Mouse (Mus musculus) gastrocnemius, postnatal 4 days (tissue): ENCODE measurements around the gene Ppp1r12c. TPM values are rescaled to one million over a fixed set of nuclear protein-coding genes. Genes with fewer than 3 reads are reported as not detected.
A peak's percentile ranks its signal among the peaks of the same experiment; 100 is the strongest.

ENCODE experiments used
- DNase-seq, 2 experiments: peaks; one replicate each; pipeline ENCODE4 v3.0.0; 2021 to 2022; ENCODE audit warnings: low spot score in 2 of 2, mixed read lengths in 2 of 2
- microRNA-seq: library from miRNA; unstranded; fragments of <30 nt; microRNA quantifications from one replicate; pipeline ENCODE4 v1.2.0, GENCODE M21; 2021
- total RNA-seq, 2 experiments: library from RNA; stranded (reverse); gene quantifications; 2 replicates each; pipeline ENCODE4 v1.2.3; 2021

Gene Ppp1r12c
- total RNA-seq, 2 experiments from 2014 or later: 63.9 to 81.6 TPM

GRCm38 (mm10) chr7:4440549-4440948 is 60.9 kb downstream of the Ppp1r12c start:
- DNase-seq: no peak

GRCm38 (mm10) chr7:4437721-4438120 is 63.8 kb downstream of the Ppp1r12c start:
- no peak for DNase-seq

- no peak for DNase-seq
Observed at GRCm38 (mm10) chr7:4432026-4432425, 69.5 kb downstream of the Ppp1r12c start.

GRCm38 (mm10) chr7:4431548-4431947 is 69.9 kb downstream of the Ppp1r12c start:
- peak; percentile 44 to 59 for DNase-seq

Small RNA genes within 50 kb of the gene (microRNA-seq; reads per million reads assigned to microRNA genes)
- gene Gm24605: not detected

Other genes starting within 250 kb of the Ppp1r12c start
- not detected for gene Ncr1, start 164.0 kb downstream of the Ppp1r12c start, total RNA-seq
- gene Gp6, start 103.9 kb downstream of the Ppp1r12c start, total RNA-seq: not detected
- 10 to 100 TPM; 18.0 to 20.7 TPM for gene Rdh13, start 56.0 kb downstream of the Ppp1r12c start, total RNA-seq
- gene Eps8l1, start 41.0 kb downstream of the Ppp1r12c start, total RNA-seq: 1 to 10 TPM; 2.4 to 5.1 TPM
- 100 to 1,000 TPM; 466 to 479 TPM for gene Tnnt1, start 14.7 kb upstream of the Ppp1r12c start, total RNA-seq
- 1 to 10 TPM; 1.7 to 3.0 TPM for gene Tnni3, start 22.5 kb upstream of the Ppp1r12c start, total RNA-seq
- under 1 TPM; 0.26 to 0.44 TPM for gene Dnaaf3, start 30.8 kb upstream of the Ppp1r12c start, total RNA-seq
- gene Syt5, start 45.9 kb upstream of the Ppp1r12c start, total RNA-seq: under 1 TPM in 1 of 2 experiments, not detected in 1; 0.25 TPM
- gene Ptprh, start 102.4 kb upstream of the Ppp1r12c start, total RNA-seq: not detected
- 1 to 10 TPM; 7.0 to 7.8 TPM for gene Tmem86b, start 129.7 kb upstream of the Ppp1r12c start, total RNA-seq
- gene Ppp6r1, start 157.3 kb upstream of the Ppp1r12c start, total RNA-seq: 10 to 100 TPM; 72.0 to 76.5 TPM
- gene Hspbp1, start 183.4 kb upstream of the Ppp1r12c start, total RNA-seq: 10 to 100 TPM; 25.7 to 27.8 TPM
- 1 to 10 TPM; 6.7 to 7.3 TPM for gene Brsk1, start 188.9 kb upstream of the Ppp1r12c start, total RNA-seq
- gene Tmem150b, start 223.6 kb upstream of the Ppp1r12c start, total RNA-seq: under 1 TPM; 0.13 to 0.29 TPM
- 10 to 100 TPM; 33.2 to 39.2 TPM for gene Kmt5c, start 238.4 kb upstream of the Ppp1r12c start, total RNA-seq